7 mouse cellular contexts compared by ENCODE assay signal in the genomic region with DNA sequence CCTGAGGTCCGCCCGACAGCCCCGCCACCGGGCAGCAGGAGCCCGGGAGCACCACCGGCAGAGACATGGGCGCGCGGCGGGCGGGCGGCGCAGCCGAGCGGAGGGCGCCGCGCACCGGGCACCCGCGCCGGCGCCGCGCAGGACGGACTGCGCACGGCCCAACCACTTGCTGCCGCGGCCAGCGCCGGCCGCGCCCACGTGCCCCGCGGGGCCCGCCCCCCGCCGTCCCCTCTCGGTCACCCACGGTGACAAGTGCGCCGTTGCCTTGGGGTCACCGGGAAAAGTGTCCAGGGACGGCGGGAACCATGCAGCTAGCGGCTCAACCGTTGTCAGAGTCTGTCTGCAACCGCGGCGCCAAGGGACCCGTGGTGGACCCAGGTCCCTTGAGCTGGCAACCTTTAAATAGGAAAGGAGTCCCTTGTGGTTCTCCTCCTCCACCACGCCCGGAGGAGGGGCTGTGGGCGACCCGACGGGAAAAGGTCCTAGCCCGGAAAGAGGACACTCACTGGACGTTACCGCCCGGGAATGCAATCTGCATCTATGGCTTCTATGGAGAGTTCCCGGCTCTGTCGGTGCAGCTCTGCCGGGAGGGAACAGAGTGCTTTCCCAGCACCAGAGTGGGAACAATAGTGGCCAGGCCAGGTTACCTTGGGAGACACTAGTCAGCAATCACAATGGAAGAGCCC. TPM values are rescaled to one million over a fixed set of nuclear protein-coding genes. Genes with fewer than 3 reads are reported as not detected.
A peak's percentile ranks its signal among the peaks of the same experiment; 100 is the strongest.
DNase-seq lines count a peak whose midpoint lies in the region; ATAC-seq and TF ChIP-seq lines count a peak whose summit lies in the region.

A gene (minus strand): TSS at position 149 of the 686 bp plus-strand sequence.

- DNase-seq in adrenal gland, adult 18-20 months (ENCODE audit: low spot score in 2 of 2) = peak; percentile 47
- DNase-seq in brain, embryonic 14.5 days (ENCODE audit: low read depth) = peak; percentile 58
- peak; percentile 75 for DNase-seq in heart, postnatal 4 days
- DNase-seq in layer of hippocampus, postnatal 14 days (ENCODE audit: low spot score in 2 of 2) = peak in 1 of 2 experiments; percentile 29
- peak; percentile 28 to 41 for DNase-seq in urinary bladder, postnatal 36 days (ENCODE audit: low spot score in 2 of 2)

- no peak for TF ChIP-seq CTCF in brain, embryonic 14.5 days (IDR thresholded peaks at IDR 0.05; ENCODE audit: borderline replicate concordance, extremely low read depth, insufficient read depth, insufficient read length)

- H3K4me1 ChIP-seq in forebrain, embryonic 15.5 days = peaks cover 16% of the 10 kb centered on the region
- peaks cover 38% of the 10 kb centered on the region; the same call in 1 of the 2 replicates for H3K4me1 ChIP-seq in midbrain, embryonic 12.5 days

- ATAC-seq in forebrain, embryonic 15.5 days (replicated peaks) = peak; percentile 85
- ATAC-seq in midbrain, embryonic 12.5 days (ENCODE audit: low FRiP score, low read depth) = peak; percentile 79

- no peak for TF ChIP-seq POLR2A in brain, embryonic 14.5 days (IDR thresholded peaks at IDR 0.05; ENCODE audit: borderline replicate concordance, extremely low read depth, insufficient read depth, insufficient read length, poor library complexity, severe bottlenecking)

- H3K36me3 ChIP-seq in forebrain, embryonic 15.5 days = no peaks in the 10 kb centered on the region
- no peaks in the 10 kb centered on the region for H3K36me3 ChIP-seq in midbrain, embryonic 12.5 days

- peak within 1 kb of the TSS; percentile 96 for H3K4me2 ChIP-seq in forebrain, embryonic 15.5 days (replicated peaks)
- peak within 1 kb of the TSS; percentile 94 for H3K4me2 ChIP-seq in midbrain, embryonic 12.5 days (replicated peaks)

- no peaks in the 10 kb centered on the region for H3K9me3 ChIP-seq in forebrain, embryonic 15.5 days
- H3K9me3 ChIP-seq in midbrain, embryonic 12.5 days = no peaks in the 10 kb centered on the region

- no peak within 1 kb of the TSS for H3K27ac ChIP-seq in forebrain, embryonic 15.5 days (replicated peaks)
- no peak within 1 kb of the TSS for H3K27ac ChIP-seq in midbrain, embryonic 12.5 days (replicated peaks)

- H3K27me3 ChIP-seq in forebrain, embryonic 15.5 days = peaks cover 40% of the 10 kb centered on the region
- H3K27me3 ChIP-seq in midbrain, embryonic 12.5 days = peaks cover 41% of the 10 kb centered on the region

- WGBS in forebrain, embryonic 15.5 days = 0% methylated on average over 63 of the region's 65 CpGs
- WGBS in midbrain, embryonic 12.5 days = under 1% methylated on average over 29 of the region's 65 CpGs

- peak within 1 kb of the TSS; percentile 63 for H3K4me3 ChIP-seq in forebrain, embryonic 15.5 days
- H3K4me3 ChIP-seq in midbrain, embryonic 12.5 days = peak within 1 kb of the TSS; percentile 69

- peak within 1 kb of the TSS; percentile 56 for H3K9ac ChIP-seq in forebrain, embryonic 15.5 days (replicated peaks)
- H3K9ac ChIP-seq in midbrain, embryonic 12.5 days (replicated peaks) = peak within 1 kb of the TSS; percentile 69

RNA-seq across cellular contexts. Expression of the gene that starts here (rescaled TPM):
- 1 to 10 TPM; 7.4 to 9.5 TPM for total RNA-seq in adrenal gland, adult 18-20 months (2021)
- 10.7 and 15.8 TPM in 2 replicates for polyA plus RNA-seq in brain, embryonic 14.5 days (2012; rRNA removed)
- 0.48 and 0.57 TPM in 2 replicates for polyA plus RNA-seq in forebrain, embryonic 15.5 days (2015; fragmentation: Nextera tagmentation; extraction: Ambion mirVana)
- 10 to 100 TPM; 85.3 to 88.9 TPM for total RNA-seq in heart, postnatal 4 days (2021)
- 10 to 100 TPM; 10.9 to 12.4 TPM for total RNA-seq in layer of hippocampus, postnatal 14 days (2021)
- 1.4 and 1.8 TPM in 2 replicates for polyA plus RNA-seq in midbrain, embryonic 12.5 days (2016; fragmentation: Nextera tagmentation; extraction: Ambion mirVana)

Comparison
In these comparisons a context has a peak if more than half of its experiments do, and no peak if none do; other contexts are left out.
1. RNA of the gene that starts here (total RNA-seq): 85.3 to 88.9 TPM in heart, postnatal 4 days; 10.9 to 12.4 TPM in layer of hippocampus, postnatal 14 days and 7.4 to 9.5 TPM in adrenal gland, adult 18-20 months; every median in the first group is over 4 times any median in the second.
2. Peak in ATAC-seq, H3K4me3 ChIP-seq, H3K9ac ChIP-seq and H3K4me2 ChIP-seq in forebrain, embryonic 15.5 days; RNA of the gene not detected or under 1 TPM.